Mouse (Mus musculus) MEL-GATA-1-ER (cell line): Measurements from ENCODE around the gene Als2.

Experiments used
- DNase-seq: peaks from one replicate; pipeline ENCODE4 v3.0.0-alpha.2; 2012; ENCODE audit warnings: low read depth; ENCODE audit errors: extremely low read depth

The Als2 gene

GRCm38 (mm10) chr1:59236856-59237441 lies at the start of gene Als2:
Gene Als2 (minus strand): TSS chr1:59237231.
- DNase-seq = peak; percentile 95

- peak; percentile 39 for DNase-seq
Observed at GRCm38 (mm10) chr1:59286316-59286850, 49.4 kb upstream of the Als2 start.

- no peak for DNase-seq
Observed at GRCm38 (mm10) chr1:59285880-59286279, 48.8 kb upstream of the Als2 start.

- no peak for DNase-seq
Observed at GRCm38 (mm10) chr1:59272189-59272588, 35.2 kb upstream of the Als2 start.

GRCm38 (mm10) chr1:59269951-59270689 lies 33.1 kb upstream of the Als2 start:
- DNase-seq = no peak

GRCm38 (mm10) chr1:59269466-59269865 lies 32.4 kb upstream of the Als2 start:
- no peak for DNase-seq

- peak; percentile 57 for DNase-seq
Observed at GRCm38 (mm10) chr1:59268931-59269330, 31.9 kb upstream of the Als2 start.

GRCm38 (mm10) chr1:59257736-59258135 lies 20.7 kb upstream of the Als2 start:
- DNase-seq = no peak

- DNase-seq = no peak
Observed at GRCm38 (mm10) chr1:59256751-59257231, 19.8 kb upstream of the Als2 start, which contains the start of gene Cdk15. Gene Cdk15 (plus strand): TSS chr1:59256906.

- DNase-seq = no peak
Observed at GRCm38 (mm10) chr1:59253301-59253909, 16.4 kb upstream of the Als2 start.

- DNase-seq = no peak
Observed at GRCm38 (mm10) chr1:59252762-59253161, 15.7 kb upstream of the Als2 start.

- no peak for DNase-seq
Observed at GRCm38 (mm10) chr1:59247602-59248001, 10.6 kb upstream of the Als2 start.

GRCm38 (mm10) chr1:59243770-59244169 lies 6.7 kb upstream of the Als2 start:
- DNase-seq = no peak

GRCm38 (mm10) chr1:59237614-59238211 lies 682 bp upstream of the Als2 start:
- DNase-seq = peak; percentile 91

GRCm38 (mm10) chr1:59229187-59229586 lies 7.8 kb downstream of the Als2 start:
- no peak for DNase-seq

- DNase-seq = no peak
Observed at GRCm38 (mm10) chr1:59228552-59228951, 8.5 kb downstream of the Als2 start.

- no peak for DNase-seq
Observed at GRCm38 (mm10) chr1:59222101-59222825, 14.8 kb downstream of the Als2 start.

GRCm38 (mm10) chr1:59221591-59221990 lies 15.4 kb downstream of the Als2 start:
- DNase-seq = no peak

- no peak for DNase-seq
Observed at GRCm38 (mm10) chr1:59220371-59220770, 16.7 kb downstream of the Als2 start.

GRCm38 (mm10) chr1:59215446-59215845 lies 21.6 kb downstream of the Als2 start:
- no peak for DNase-seq

- DNase-seq = no peak
Observed at GRCm38 (mm10) chr1:59212951-59213350, 24.1 kb downstream of the Als2 start.
